Mouse (Mus musculus) cortical plate, adult 2 months (tissue): ENCODE results near the gene Lurap1l. TPM values are rescaled to one million over a fixed set of nuclear protein-coding genes. Genes with fewer than 3 reads are reported as not detected.
A peak's percentile ranks its signal among the peaks of the same experiment; 100 is the strongest.

Experiments used
- H3K27ac ChIP-seq: fragments of 200-500 bp; 2 replicates; pipeline ENCODE4 v1.5.1; 2012; ENCODE audit warnings: low read length, control low read depth, inconsistent platforms; ENCODE audit not compliant: insufficient read depth
- H3K4me1 ChIP-seq: fragments of 200-500 bp; 2 replicates; pipeline ENCODE4 v1.6.1; 2011; ENCODE audit warnings: low read length; ENCODE audit not compliant: control insufficient read depth, insufficient read depth
- H3K4me3 ChIP-seq: fragments of 200-500 bp; 2 replicates; pipeline ENCODE4 v1.5.1; 2011; ENCODE audit warnings: mild to moderate bottlenecking, low read length, control low read depth; ENCODE audit not compliant: insufficient read depth
- CTCF ChIP-seq: fragments of 200-500 bp; IDR thresholded peaks from 2 replicates; pipeline ENCODE4 v1.5.1; 2011; ENCODE audit warnings: mild to moderate bottlenecking, control low read depth, low read length; ENCODE audit not compliant: insufficient read depth; ENCODE audit errors: extremely low read depth
- POLR2A ChIP-seq: fragments of 200-500 bp; IDR thresholded peaks from 2 replicates; pipeline ENCODE4 v1.6.1; 2011; ENCODE audit warnings: mild to moderate bottlenecking, low read length, control low read depth; ENCODE audit not compliant: insufficient read depth; ENCODE audit errors: extremely low read depth
- polyA plus RNA-seq: library from polyadenylated mRNA; depleted of rRNA; stranded (reverse); fragments of >200 nt; gene quantifications from 2 replicates; pipeline ENCODE4 v1.2.3, GENCODE M21; 2012

The Lurap1l gene
- polyA plus RNA-seq, 1 experiment: 8.8 TPM

DNA sequence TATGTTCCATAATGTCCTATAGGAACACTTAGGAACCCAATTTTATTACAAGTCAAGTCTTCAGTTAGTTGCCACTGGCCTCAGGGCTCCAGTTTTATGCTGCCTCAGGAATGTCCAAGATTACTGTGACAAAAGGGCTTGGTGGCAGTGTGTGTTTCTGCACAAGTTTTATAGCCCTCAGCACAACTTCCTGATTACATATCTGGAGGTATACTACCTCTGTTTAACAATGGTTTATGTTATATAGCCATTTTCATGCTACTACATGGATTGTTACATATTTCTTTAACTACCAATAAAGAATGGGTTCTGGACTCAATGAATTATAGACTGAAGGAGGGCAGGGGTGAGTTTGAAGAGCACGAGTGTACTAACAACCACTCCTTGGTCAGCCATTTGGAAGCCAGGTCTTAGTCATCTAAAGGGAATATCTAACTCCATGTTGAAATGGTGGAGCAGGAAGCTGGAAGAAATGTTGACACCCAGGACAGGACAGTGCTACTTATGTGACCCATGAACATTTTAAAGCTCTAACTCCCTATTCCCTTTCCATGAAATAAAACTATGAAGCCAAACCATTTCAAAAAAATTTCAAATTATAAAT is 28.3 kb upstream of the Lurap1l start:
- Histone ChIP-seq H3K4me1 (no peaks in the 10 kb centered on the region), H3K4me3 (no peak overlapping the region), H3K27ac (no peak overlapping the region)
- TF ChIP-seq CTCF: no peak
- TF ChIP-seq POLR2A: no peak

DNA sequence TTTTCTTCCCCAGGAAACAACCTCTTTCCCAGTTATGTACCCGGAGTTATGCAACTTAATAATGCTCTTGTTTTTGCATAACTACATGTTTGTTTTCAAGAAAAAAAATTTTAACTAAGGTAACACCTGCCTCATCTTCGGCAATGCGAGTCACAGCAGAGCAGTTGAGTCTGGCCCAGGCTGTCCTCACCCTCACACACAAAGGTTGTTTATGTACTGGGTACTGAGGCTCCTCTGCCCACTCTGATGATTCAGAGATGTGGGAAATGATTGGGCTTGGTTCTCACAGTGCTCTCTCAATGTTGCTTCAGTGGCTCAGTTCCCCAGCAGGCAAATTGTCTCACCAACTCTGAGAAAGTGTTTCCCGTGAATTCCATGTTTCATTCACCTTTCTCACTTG is 23.8 kb upstream of the Lurap1l start:
- Histone ChIP-seq H3K4me1 (no peaks in the 10 kb centered on the region), H3K27ac (no peak overlapping the region), H3K4me3 (no peak overlapping the region)
- no peak for TF ChIP-seq POLR2A
- TF ChIP-seq CTCF: no peak

DNA sequence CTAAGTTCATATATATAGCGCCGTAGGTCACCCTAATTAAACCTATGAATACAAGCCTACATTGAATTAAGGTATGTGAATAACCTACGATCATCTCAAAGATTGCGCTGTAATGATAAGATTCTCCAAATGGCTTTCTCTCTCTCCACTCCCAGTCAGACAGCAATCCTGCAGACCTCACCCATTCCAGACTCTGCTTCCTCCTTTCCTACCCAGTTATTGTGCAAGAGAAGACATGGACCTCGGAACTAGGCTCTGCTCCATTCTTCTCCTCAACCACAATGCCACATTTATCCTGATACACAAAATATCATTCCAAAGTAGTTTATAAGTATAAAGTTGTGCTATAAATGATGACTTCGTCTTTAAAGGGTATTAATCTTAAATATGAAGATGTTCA is 19.4 kb upstream of the Lurap1l start:
- Histone ChIP-seq H3K27ac (no peak overlapping the region), H3K4me1 (no peaks in the 10 kb centered on the region), H3K4me3 (no peak overlapping the region)
- TF ChIP-seq POLR2A: no peak
- no peak for TF ChIP-seq CTCF

DNA sequence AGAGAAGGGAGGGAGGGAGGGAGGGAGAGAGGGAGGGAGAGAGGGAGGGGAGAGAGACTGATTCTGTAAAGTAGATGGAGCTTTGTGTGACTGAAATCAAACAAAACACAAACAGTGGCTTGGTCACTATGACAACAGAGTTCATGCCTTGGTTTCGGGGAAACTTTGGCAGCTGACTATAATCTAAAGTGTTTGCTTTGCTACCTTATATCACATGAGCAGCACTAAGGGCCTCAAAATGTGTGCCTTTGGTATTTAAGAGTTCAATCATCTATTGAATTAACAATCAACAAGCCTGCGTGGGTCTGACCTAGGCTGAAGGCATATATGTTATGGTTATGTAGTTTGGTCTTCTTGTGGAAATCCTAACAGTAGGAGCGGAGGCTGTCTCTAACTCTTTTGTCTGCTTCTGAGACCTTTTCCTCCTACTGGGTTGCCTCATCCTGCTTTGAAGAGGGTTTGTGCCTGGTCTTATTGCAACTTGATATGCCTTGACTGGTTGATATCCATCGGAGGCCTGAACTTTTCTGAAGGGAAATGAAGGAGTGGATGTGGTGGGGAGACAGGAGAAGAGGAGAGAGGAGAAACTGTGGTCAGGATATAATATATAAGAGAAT is 15.1 kb upstream of the Lurap1l start:
- Histone ChIP-seq H3K4me3 (no peak overlapping the region), H3K27ac (no peak overlapping the region), H3K4me1 (no peaks in the 10 kb centered on the region)
- no peak for TF ChIP-seq POLR2A
- TF ChIP-seq CTCF: no peak

DNA sequence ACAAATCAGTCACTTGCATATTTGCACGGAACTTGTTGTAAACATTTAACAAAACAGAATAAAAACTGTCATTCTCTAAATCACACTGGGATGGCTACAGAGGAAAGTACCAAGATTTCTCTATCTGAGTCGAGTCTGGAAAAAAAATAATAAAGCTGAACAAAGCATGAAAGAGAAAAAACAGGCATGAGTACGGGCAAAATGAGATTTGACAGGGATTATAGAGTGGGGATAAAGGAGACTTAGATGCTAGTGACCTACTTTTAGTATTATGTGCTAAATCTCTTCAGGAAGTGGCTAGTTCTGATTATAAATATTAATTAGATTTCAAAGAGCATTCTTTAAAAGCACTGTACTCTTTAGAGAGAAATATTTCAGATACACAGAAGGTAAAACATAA is 3.7 kb upstream of the Lurap1l start:
- Histone ChIP-seq H3K4me1 (no peaks in the 10 kb centered on the region), H3K4me3 (no peak overlapping the region), H3K27ac (no peak overlapping the region)
- no peak for TF ChIP-seq CTCF
- TF ChIP-seq POLR2A: no peak

DNA sequence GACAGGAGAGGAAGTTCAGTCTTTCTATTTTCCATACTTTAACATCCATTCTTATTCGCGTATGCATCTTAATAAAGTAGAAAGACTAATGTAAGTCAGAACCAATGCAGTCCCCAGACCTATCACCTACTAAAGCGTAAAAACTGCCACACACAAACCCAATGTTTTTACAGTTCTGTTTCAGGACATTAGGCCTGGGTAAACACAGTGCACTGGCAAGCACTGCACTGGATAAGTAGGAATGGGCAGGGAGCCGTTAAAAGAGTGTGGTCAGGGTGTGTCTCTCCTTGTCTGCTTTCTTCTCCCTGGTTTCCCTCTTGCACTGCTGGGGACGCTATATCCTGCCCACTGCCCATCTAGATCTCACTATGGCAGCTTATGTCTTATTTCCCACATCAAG is 2.5 kb upstream of the Lurap1l start:
- H3K4me3 ChIP-seq: no peak overlapping the region
- TF ChIP-seq POLR2A (no peak), CTCF (no peak)
- H3K27ac ChIP-seq: no peak overlapping the region
- no peaks in the 10 kb centered on the region for H3K4me1 ChIP-seq

DNA sequence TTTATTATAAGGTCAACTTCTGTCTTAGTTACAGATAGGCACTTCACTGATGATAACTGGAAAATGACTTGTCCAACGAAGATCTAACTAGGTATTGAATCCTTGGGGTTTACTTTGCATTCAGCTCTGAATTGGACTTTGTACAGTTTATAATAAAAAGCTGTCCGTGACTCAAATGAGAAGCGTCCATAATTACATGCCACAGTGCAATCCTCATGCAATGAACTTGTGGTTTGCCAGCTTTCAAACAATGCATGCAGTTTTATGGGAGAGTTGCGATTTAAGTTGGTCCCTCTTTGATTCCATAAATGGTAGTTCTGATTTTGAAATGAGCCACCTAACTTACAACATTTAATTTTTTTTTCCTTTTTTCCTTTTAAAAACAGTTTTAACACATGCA is 1.5 kb upstream of the Lurap1l start:
- no peak overlapping the region for H3K4me3 ChIP-seq
- no peak for TF ChIP-seq CTCF
- no peak overlapping the region for H3K27ac ChIP-seq
- H3K4me1 ChIP-seq: 0 out of 2 replicates have a peak, but pooled peaks cover under 1% of the 10 kb centered on the region

DNA sequence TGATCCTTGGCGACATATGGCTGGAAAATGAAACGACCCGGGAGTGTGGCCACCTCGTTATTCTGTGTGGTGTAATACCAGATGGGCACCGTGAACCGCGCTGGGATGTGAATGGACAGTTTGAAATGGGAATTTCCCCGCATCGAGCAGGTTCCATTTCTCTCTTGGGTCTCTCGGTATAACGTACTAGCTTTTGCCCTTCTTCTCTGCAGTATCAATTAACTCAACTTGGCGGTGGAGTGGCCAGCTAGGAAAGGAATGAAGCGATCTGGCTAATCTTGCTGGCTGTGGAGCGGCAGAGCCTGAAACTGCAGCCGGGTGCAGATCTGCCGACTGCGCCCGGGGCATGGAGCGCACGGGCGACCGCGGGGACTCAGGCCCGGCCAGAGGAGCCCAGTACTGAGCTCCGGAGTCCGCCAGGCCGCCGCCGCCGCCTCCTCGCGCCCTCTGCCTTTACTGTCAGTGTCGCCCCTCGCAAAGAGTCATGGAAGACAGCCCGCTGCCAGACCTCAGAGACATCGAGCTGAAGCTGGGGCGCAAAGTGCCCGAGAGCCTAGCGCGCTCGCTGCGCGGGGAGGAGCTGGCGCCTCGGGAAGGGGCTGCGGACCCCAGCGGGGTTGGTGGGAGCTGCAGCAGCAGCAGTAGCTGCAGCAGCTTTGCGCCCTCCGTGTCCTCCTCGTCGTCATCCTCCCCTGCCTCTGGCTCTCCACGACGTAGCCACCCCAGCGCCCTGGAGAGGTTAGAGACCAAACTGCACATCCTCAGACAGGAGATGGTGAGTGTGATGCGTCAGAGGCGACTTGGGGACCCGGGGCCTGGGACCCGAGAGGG is 640 bp downstream of the Lurap1l start:
- Histone ChIP-seq H3K27ac (peak overlapping the region; percentile 97), H3K4me3 (peak overlapping the region; percentile 98), H3K4me1 (peaks cover 3% of the 10 kb centered on the region; the same call in 1 of the 2 replicates)
- 0 out of 2 replicates have a peak, but pooled peaks have one; percentile 20 for TF ChIP-seq POLR2A
- TF ChIP-seq CTCF: no peak

DNA sequence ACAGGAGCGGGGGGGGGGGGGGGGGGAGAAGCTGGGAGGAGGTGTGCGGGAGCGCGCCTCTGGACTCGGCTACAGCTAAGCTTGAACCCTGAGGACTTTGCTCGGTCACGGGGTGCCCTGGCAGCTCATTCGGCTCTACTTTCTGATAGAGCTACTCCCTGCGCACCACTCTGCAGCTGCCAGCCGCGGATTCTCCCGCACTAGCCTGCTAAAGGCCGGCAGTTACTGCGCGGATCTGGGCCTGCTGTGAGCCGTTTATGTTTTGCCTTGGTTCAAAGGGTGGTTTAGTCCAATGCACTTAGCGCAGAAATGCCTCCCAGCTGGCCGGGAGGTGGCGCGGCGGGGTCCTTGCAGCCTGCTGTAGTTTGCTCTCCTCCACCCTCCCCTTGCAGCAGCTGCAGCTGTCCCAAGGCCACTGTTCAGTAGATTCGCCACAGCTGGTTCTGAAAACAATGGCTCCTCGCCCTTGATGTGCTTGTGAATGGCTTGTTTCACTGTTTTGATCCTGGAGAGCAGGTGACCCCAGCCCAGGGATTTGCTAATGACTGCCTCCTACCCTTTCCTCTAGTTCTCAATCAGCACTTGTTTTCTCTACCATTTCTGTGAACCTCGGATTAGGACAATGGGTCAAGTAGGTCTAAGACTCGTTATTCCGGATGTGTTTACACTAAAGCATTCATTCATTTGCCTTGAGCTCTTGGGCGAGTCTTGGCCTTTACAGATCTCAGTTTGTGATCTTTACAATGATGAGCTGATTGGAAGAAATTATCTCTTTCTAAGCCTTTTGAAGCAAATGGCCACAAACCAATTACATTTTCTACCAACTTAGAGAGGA is 1.5 kb downstream of the Lurap1l start:
- Histone ChIP-seq H3K4me1 (peaks cover 5% of the 10 kb centered on the region; the same call in 1 of the 2 replicates), H3K27ac (peak overlapping the region; percentile 61), H3K4me3 (peak overlapping the region; percentile 98)

More for the DNA sequence above, 1.5 kb downstream of the Lurap1l start:
- 0 out of 2 replicates have a peak, but pooled peaks have one; percentile 36 for TF ChIP-seq POLR2A
- TF ChIP-seq CTCF: peak; percentile 21; the same call in 1 of the 2 replicates
